Mouse (Mus musculus) megakaryocyte, embryonic 14.5 days (primary cell): Measurements from ENCODE around the gene Nav1.

Experiments
- FLI1 ChIP-seq: IDR thresholded peaks from 2 replicates; pipeline ENCODE4 v1.6.1; 2012; ENCODE audit warnings: low read length, inconsistent platforms, mixed read lengths
- GATA1 ChIP-seq: IDR thresholded peaks from 3 replicates; pipeline ENCODE4 v1.6.1; 2012; ENCODE audit warnings: mixed read lengths, low read length, inconsistent platforms, borderline replicate concordance

DNA sequence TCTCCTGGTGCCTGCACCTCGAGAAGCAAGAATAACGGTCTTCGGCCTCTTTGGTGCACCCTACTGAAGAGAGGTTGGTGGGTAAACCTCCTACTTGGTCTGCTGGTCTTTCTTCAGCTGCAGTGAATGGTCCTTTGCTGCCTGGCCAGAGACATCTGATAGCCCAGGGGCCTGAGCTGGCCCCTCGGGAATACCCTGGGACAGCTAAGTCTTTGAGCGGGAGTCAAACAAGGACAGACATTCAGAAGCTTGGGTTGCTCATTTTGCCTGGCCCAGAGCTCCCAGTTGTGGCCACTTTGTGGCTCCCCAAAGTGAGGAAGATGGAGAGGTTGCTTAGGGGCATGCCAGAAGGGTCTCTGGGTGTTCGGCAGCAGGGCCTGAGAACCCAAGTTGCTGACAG, 89.6 kb downstream of the Nav1 start:
- TF ChIP-seq GATA1 (no peak), FLI1 (no peak)
